Mouse (Mus musculus) heart, embryonic 15.5 days (tissue): ENCODE results near the gene Agps. TPM values are rescaled to one million over a fixed set of nuclear protein-coding genes. Genes with fewer than 3 reads are reported as not detected.
"Not testable (repeated sequence)": the region's sequence is repeated elsewhere in the genome, so short reads cannot be mapped to it uniquely, and the experiment has no call there.

Experiments used
- ATAC-seq: fragments of 200-750 bp; cut with Nextera tagmentation; replicated peaks from 2 replicates; pipeline ENCODE4 v1.8.0; 2017; ENCODE audit warnings: low read depth, moderate TSS enrichment; ENCODE audit not compliant: insufficient number of reproducible peaks, insufficient read depth, low FRiP score
- H3K27ac ChIP-seq: fragments of 300-500 bp; sonication (generic); 2 replicates; pipeline ENCODE4 v1.5.1; 2015; ENCODE audit warnings: mild to moderate bottlenecking, inconsistent platforms
- H3K27me3 ChIP-seq: fragments of 300-500 bp; sonication (generic); 2 replicates; pipeline ENCODE4 v1.6.1; 2015; ENCODE audit warnings: inconsistent platforms
- H3K36me3 ChIP-seq: fragments of 300-500 bp; sonication (generic); 2 replicates; pipeline ENCODE4 v1.6.1; 2015; ENCODE audit warnings: mild to moderate bottlenecking, inconsistent platforms
- H3K4me1 ChIP-seq: fragments of 300-500 bp; sonication (generic); replicated peaks from 2 replicates; pipeline ENCODE4 v1.6.1; 2015; ENCODE audit warnings: inconsistent platforms
- H3K4me2 ChIP-seq: fragments of 300-500 bp; sonication (generic); 2 replicates; pipeline ENCODE4 v1.6.1; 2015; ENCODE audit warnings: inconsistent platforms, mild to moderate bottlenecking, moderate library complexity
- H3K4me3 ChIP-seq: fragments of 300-500 bp; sonication (generic); 2 replicates; pipeline ENCODE4 v1.5.1; 2015; ENCODE audit warnings: mild to moderate bottlenecking, inconsistent platforms
- H3K9ac ChIP-seq: fragments of 300-500 bp; sonication (generic); 2 replicates; pipeline ENCODE4 v1.6.1; 2015; ENCODE audit warnings: mild to moderate bottlenecking, inconsistent platforms
- H3K9me3 ChIP-seq: fragments of 300-500 bp; sonication (generic); replicated peaks from 2 replicates; pipeline ENCODE4 v1.6.1; 2016; ENCODE audit warnings: inconsistent platforms
- WGBS: fragments of 180-500 bp; shearing (Covaris S2); methylation state at CpG from one replicate; pipeline ENCODE4 v1.1.7; 2015; ENCODE audit warnings: mixed read lengths; 5-methylcytosine and 5-hydroxymethylcytosine counted together
- polyA plus RNA-seq: library from polyadenylated mRNA; unstranded; fragments of >200 nt; fragmentation: Nextera tagmentation; extraction: Ambion mirVana; gene quantifications from 2 replicates; pipeline ENCODE4 v1.2.1, GENCODE M21; 2015

Gene Agps
- polyA plus RNA-seq, 1 experiment from 2014 or later = 23.7 TPM

DNA sequence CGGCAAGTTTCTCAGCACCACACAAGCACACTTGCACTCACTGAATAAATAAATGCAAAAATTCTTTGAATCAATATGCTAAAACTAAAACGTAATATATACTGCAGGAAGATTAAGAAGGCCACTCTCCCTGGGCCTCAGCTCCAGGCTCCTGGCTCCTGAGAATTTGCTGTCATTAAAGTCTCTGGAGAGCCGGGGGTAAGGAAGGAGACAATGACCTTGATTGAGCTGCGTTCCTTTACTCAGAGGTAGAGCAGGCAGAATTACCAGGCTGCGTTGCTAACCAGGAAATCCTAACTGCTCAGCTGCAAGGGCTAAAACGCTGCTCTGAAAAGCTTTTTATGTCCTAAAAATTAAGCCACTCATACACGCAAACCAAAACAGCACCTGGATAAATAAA, 101.6 kb downstream of the Agps start:
- Histone ChIP-seq H3K9me3 (no peaks in the 10 kb centered on the region), H3K4me1 (peaks cover 10% of the 10 kb centered on the region), H3K9ac (no peak overlapping the region), H3K27ac (peak overlapping the region; percentile 71), H3K27me3 (no peaks in the 10 kb centered on the region), H3K4me3 (no peak overlapping the region), H3K4me2 (no peak overlapping the region), H3K36me3 (no peaks in the 10 kb centered on the region)
- 30% methylated on average over 7 of the region's 7 CpGs for WGBS
- ATAC-seq = no peak

DNA sequence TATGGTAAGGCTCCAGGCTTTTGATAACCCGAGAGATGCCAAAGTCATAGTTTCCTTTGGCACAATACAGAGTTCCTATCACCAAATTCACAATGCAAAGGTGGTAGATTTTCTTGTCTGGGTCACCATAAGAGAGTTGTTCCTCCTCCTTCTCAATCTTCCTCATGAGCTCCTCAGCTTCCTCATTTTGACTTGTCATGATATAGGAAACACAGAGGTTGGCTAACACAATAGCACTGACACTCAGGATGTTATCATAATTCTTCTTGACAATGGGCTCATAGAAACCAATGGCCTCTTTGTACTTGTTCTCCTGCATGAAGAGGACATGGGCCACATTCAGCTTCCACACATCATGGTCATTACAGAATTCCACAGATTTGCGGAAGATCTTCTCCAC, 104.7 kb downstream of the Agps start:
- H3K9ac ChIP-seq, ATAC-seq, H3K27ac ChIP-seq, H3K9me3 ChIP-seq, H3K27me3 ChIP-seq, H3K4me3 ChIP-seq, H3K4me2 ChIP-seq, H3K4me1 ChIP-seq, H3K36me3 ChIP-seq: not testable (repeated sequence)
- 86% methylated on average over 2 of the region's 2 CpGs for WGBS

DNA sequence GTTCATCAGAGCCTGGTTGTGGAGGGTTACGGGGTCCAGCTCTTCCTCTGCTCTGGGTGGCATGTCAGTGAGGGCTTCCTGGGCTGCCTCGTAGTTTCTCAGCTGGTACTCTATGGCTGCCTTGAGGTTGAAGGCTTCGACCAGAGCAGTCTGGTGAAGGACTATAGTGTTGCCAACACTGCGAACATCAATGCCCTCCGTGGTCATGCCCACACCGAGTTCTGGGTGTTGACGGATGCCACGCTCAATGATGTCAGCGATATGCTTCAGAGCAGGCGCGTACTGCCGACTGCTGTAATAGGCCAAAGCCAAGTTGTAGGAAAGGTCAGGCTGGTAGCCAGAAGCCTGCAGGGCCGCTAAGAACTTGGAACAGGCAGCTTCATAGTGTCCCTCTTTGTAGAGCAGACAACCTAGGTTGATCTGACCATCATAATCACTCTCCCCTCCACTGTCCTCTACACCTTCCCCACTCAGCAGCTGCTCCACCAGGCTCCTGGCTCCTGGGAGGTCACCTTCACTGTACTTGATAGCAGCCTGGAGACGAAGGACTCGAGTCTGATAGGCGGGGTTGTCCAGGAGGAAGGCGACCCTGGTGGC, 105.6 kb downstream of the Agps start:
- ATAC-seq, H3K36me3 ChIP-seq, H3K27me3 ChIP-seq, H3K9me3 ChIP-seq, H3K4me1 ChIP-seq: not testable (repeated sequence)
- 62% methylated on average over 16 of the region's 17 CpGs for WGBS
- Histone ChIP-seq H3K4me2 (peak overlapping the region; percentile 62), H3K4me3 (peak overlapping the region; percentile 68), H3K9ac (peak overlapping the region; percentile 48), H3K27ac (0 out of 2 replicates have a peak overlapping the region, but pooled peaks have one; percentile 82)

DNA sequence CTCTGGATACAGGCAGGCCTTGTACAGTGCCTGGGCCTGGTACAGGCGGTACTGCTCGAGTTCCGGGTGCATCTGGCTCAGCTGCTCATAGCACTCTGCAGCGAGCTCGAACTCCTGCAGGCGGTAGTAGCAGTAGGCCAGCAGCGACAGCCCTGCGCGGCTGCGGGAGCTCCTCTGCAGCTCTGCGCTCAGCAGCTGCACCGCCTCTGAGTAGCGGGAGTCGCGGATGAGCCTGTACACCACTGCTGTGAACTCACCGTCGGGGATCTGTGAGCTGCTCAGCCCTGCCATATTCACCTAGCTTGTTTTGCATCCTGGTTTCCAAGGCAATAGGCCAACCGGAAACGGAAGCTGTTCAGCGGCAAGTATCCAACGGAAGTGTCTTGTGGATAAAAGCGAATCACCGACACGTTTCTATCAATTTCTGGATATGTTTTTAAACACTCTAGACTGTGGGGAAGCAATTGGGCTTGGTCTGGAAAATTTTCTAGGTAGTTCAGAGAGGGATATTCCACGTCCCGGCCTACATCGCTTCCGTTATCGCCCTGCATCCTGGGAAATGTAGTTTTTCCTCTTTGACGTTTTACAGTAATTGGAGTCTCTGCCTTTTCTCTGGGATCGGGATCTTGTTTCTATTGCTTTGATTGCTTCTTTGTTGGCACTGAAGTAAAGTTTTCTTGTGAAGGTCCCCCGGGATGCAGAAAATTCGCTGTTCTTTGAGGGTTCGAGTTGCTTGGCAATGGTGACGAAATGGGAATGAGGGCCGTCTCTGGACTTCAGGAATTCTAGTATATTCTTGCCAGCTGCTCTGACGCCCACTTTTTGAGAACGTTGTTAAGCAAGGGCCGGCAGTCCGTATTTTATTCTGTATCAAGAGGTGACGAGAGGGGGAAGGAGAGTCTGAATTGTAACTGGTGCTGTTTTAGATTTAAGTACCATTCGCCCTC, 106.4 kb downstream of the Agps start, which contains the start of gene Ttc30b:
Ttc30b (minus strand) TSS at position 469 of the 947 bp plus-strand sequence.
- Histone ChIP-seq H3K27ac (peak within 1 kb of the TSS; percentile 82), H3K4me1 (peaks cover 8% of the 10 kb centered on the region), H3K9ac (peak within 1 kb of the TSS; percentile 48), H3K36me3 (no peaks in the 10 kb centered on the region), H3K4me3 (peak within 1 kb of the TSS; percentile 68), H3K4me2 (peak within 1 kb of the TSS; percentile 62), H3K27me3 (no peaks in the 10 kb centered on the region), H3K9me3 (no peaks in the 10 kb centered on the region)
- ATAC-seq = peak; percentile 66
- WGBS = 4% methylated on average over 39 of the region's 42 CpGs

DNA sequence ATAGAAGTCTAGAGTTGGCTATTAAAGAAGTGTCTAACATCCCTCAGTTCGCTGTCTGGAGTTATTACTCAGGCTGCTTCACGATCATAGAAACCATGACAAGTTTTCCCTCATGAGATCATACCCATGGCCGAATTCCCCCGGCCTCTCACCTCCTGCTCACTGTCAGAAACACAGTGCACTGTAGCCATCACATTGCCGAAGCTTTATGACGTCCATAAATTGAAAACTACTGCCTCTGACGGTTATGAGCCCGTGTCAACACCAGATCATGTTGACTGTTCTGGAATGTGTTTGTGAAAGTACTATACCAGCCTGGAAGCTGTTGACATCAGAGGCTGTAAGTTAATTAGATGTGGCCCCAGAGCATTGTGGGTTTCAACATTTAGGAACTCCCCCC, 118.7 kb downstream of the Agps start:
- no peak overlapping the region for H3K27ac ChIP-seq
- 76% methylated on average over 8 of the region's 8 CpGs for WGBS

DNA sequence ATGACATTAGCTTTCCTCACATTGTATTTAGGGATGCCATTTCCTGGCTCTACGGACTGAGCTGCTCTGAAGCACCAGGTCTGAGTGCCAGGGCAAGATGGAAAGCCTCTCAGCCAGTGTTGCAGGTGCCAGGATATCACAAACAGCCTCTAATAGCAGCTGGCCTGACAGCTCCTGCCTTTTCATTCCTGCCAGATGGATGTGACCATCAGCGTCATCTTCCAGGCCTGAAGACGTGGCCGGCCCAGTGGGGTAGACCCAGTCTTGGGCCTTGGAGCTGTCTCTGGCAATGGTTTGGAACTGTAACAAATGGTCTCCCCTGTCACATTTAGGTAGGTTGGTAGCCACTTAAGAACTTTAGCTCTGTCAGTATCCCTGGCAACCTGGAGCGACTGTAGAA, 121.3 kb downstream of the Agps start:
- ATAC-seq = no peak
- Histone ChIP-seq H3K4me3 (no peak overlapping the region), H3K36me3 (no peaks in the 10 kb centered on the region), H3K4me2 (no peak overlapping the region), H3K27ac (no peak overlapping the region), H3K9ac (no peak overlapping the region), H3K9me3 (no peaks in the 10 kb centered on the region), H3K27me3 (no peaks in the 10 kb centered on the region), H3K4me1 (0 out of 2 replicates have a peak, but pooled peaks cover 4% of the 10 kb centered on the region)
- WGBS = 86% methylated on average over 5 of the region's 5 CpGs

More for the DNA sequence above, 118.7 kb downstream of the Agps start:
- ATAC-seq = no peak
- no peak overlapping the region for H3K4me2 ChIP-seq
- no peak overlapping the region for H3K4me3 ChIP-seq
- H3K9ac ChIP-seq = no peak overlapping the region
- no peaks in the 10 kb centered on the region for H3K9me3 ChIP-seq
- H3K4me1 ChIP-seq = 0 out of 2 replicates have a peak, but pooled peaks cover 4% of the 10 kb centered on the region
- no peaks in the 10 kb centered on the region for H3K27me3 ChIP-seq
- H3K36me3 ChIP-seq = no peaks in the 10 kb centered on the region

DNA sequence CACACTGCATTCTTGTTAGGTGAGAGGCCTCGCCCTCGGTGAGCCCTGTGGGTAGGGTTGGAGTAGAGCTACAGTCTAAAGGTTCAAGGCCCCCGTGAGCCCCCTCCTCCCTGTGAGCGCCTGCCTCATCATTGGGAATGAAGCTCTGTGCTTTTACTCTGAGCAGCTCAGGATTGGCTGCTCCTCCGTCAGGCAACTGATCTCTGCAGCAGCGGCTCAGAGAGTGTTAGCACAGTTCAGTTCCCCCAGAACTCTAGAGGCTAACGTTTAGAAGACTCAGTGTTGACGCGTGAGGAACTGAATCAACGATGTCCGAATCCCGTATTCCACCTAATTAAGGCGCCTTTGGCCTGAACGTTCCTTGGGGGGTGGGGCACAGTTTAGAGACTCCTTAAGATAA, 123.7 kb downstream of the Agps start:
- Histone ChIP-seq H3K4me1 (peaks cover 21% of the 10 kb centered on the region), H3K27ac (no peak overlapping the region), H3K4me2 (no peak overlapping the region), H3K36me3 (no peaks in the 10 kb centered on the region), H3K9me3 (no peaks in the 10 kb centered on the region), H3K9ac (no peak overlapping the region), H3K4me3 (no peak overlapping the region), H3K27me3 (no peaks in the 10 kb centered on the region)
- WGBS = 40% methylated on average over 14 of the region's 14 CpGs
- no peak for ATAC-seq

DNA sequence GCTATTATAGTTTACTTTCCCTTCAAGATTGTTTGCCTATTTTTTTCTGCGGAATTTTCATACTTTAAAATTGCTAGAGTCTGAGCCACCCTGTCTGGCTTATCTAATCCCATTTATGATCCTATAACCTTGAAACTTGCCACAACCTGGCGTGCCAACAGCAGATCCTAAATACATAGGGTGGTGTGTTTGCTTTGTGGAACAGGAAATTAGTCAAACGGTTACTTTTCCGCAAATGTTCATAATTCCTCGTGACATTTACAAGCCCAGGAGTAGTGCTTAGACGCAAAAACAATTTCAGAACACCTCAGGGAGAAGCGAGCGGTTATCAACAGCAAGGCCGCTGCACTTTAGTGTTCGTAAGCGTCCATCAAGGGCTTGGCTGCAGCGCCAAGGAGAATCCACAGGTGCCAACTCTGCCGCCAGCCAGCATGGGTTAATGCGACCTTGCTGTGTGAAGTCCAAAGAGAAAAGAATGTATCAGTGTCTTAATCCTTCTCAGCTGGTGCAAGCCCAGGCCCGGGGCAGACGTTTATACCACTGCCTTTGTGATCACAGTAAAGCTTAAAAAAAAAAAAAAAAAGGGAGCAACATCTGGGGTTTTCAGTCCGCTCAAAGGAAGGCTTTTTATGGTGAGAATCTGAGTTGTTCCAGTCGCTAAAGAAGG, 127.3 kb downstream of the Agps start:
- Histone ChIP-seq H3K9me3 (no peaks in the 10 kb centered on the region), H3K4me3 (peak overlapping the region; percentile 17), H3K4me2 (peak overlapping the region; percentile 48), H3K36me3 (no peaks in the 10 kb centered on the region), H3K4me1 (peaks cover 30% of the 10 kb centered on the region), H3K27me3 (no peaks in the 10 kb centered on the region), H3K9ac (no peak overlapping the region; the same call in 1 of the 2 replicates), H3K27ac (peak overlapping the region; percentile 74)
- no peak for ATAC-seq
- WGBS = 29% methylated on average over 18 of the region's 18 CpGs

DNA sequence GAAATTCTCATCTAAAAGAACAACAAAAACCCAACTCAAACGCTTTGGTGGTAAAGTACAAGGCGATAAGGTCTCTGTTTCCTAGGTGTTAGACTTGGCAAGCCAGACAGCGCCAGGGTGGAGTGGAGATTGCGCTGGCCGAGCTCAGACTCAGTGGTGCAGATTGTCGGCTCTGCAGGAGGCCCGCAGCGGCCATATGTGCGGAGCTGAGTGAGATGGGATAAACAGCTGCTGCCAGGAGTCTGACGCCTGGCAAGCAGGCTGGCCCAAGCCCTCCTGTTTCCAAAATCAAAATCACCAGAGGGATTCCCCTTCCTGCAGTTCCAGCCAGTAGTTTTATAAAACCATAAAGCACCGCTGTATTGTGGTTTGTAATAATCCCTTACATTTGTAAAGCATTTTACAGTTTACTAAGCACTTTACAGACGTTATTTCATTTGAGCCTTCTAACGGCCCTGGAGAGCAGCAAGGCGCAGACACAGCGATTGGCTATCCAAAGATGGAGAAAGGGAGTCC, 127.9 kb downstream of the Agps start:
- H3K4me2 ChIP-seq = peak overlapping the region; percentile 48
- H3K27ac ChIP-seq = peak overlapping the region; percentile 74
- H3K36me3 ChIP-seq = no peaks in the 10 kb centered on the region
- peak overlapping the region; percentile 17; the same call in 1 of the 2 replicates for H3K4me3 ChIP-seq
- H3K4me1 ChIP-seq = peaks cover 36% of the 10 kb centered on the region
- no peak overlapping the region; the same call in 1 of the 2 replicates for H3K9ac ChIP-seq
- H3K9me3 ChIP-seq = no peaks in the 10 kb centered on the region
- WGBS = 17% methylated on average over 15 of the region's 15 CpGs
- peak; percentile 45; the same call in 1 of the 2 replicates for ATAC-seq
- H3K27me3 ChIP-seq = no peaks in the 10 kb centered on the region

DNA sequence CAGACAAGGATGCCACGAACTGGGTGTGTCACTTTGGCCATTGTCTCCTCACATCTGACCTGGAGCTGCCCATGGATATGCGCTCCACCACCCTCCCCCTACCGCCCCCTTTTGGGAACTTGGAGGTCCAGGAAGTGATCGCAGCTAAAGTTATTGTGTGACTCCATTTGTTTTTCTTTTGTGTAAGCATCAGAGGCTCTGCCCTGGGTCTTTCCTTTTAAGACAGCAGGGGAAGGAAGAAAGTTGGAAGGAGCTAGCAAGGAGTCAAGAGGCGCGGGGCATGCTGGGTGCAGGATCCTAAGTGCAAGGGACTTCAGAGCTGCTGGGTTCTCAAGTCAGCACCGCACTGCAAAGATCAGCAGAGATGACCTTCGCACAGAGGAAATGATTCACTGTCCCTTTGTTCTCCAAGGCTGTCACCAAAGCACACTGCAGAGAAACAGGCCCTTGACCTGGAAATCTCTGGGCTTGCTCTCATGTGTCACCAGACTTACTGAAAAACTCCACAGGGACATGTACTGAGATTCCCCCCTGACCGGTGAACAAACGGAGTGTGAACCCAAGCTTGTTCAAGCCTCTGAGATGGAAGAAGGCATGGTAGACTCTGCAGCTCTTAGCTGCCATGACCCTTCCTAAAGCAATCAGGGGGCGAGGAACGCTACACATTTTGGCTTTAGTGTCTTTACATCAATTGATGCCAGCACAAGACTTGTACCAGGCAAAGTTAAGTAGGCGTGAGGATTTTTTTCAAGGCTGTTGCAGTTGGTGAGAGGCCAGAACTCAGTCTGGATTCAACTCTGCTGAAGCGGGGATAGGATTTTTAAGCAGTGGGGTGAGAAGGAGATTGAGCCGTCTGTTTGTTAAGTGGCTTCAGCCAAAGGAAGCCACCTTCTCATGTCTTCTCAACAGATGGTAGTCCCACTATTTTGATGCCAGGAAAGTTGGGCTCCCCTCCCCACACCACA, 128.7 kb downstream of the Agps start:
- Histone ChIP-seq H3K9ac (no peak overlapping the region), H3K4me2 (peak overlapping the region; percentile 48), H3K4me1 (peaks cover 33% of the 10 kb centered on the region), H3K4me3 (no peak overlapping the region), H3K9me3 (no peaks in the 10 kb centered on the region), H3K27me3 (no peaks in the 10 kb centered on the region), H3K36me3 (no peaks in the 10 kb centered on the region), H3K27ac (peak overlapping the region; percentile 74)
- WGBS = 43% methylated on average over 15 of the region's 15 CpGs
- ATAC-seq = peak; percentile 40; the same call in 1 of the 2 replicates
